Mouse (Mus musculus) embryonic facial prominence, embryonic 11.5 days (tissue): ENCODE measurements at regions not wholly inside any gene's neighbourhood (a gene's known extent, or its start where the extent isn't known, plus 50 kb on each side); places are given as distances from the start of the nearest gene placed in this dataset.

Experiments
- ATAC-seq: fragments of 200-750 bp; cut with Nextera tagmentation; replicated peaks from 2 replicates; pipeline ENCODE4 v1.8.0; 2017; ENCODE audit warnings: low read depth; ENCODE audit not compliant: insufficient number of reproducible peaks, low FRiP score, low TSS enrichment
- DNase-seq: peaks from one replicate; pipeline ENCODE4 v3.0.0-alpha.2; 2015; ENCODE audit warnings: low spot score
- H3K27ac ChIP-seq: fragments of 300-500 bp; sonication (generic); replicated peaks from 2 replicates; pipeline ENCODE4 v1.5.1; 2014; ENCODE audit warnings: mild to moderate bottlenecking, low read depth, low read length, control low read depth
- H3K27me3 ChIP-seq: fragments of 300-500 bp; sonication (generic); 2 replicates; pipeline ENCODE4 v1.6.1; 2014; ENCODE audit warnings: mild to moderate bottlenecking, low read length, moderate library complexity, mixed read lengths; ENCODE audit not compliant: control insufficient read depth, insufficient read depth
- H3K36me3 ChIP-seq: fragments of 300-500 bp; sonication (generic); replicated peaks from 2 replicates; pipeline ENCODE4 v1.6.1; 2014; ENCODE audit warnings: low read depth, mild to moderate bottlenecking, low read length, moderate library complexity, mixed read lengths; ENCODE audit not compliant: control insufficient read depth, insufficient read depth
- H3K4me1 ChIP-seq: fragments of 300-500 bp; sonication (generic); 2 replicates; pipeline ENCODE4 v1.6.1; 2014; ENCODE audit warnings: low read length, mixed read lengths; ENCODE audit not compliant: control insufficient read depth, insufficient read depth
- H3K4me2 ChIP-seq: fragments of 300-500 bp; sonication (generic); 2 replicates; pipeline ENCODE4 v1.6.1; 2014; ENCODE audit warnings: low read depth, mild to moderate bottlenecking, control low read depth, low read length, moderate library complexity
- H3K4me3 ChIP-seq: fragments of 300-500 bp; sonication (generic); 2 replicates; pipeline ENCODE4 v1.5.1; 2014; ENCODE audit warnings: low read depth, low read length, control low read depth
- H3K9ac ChIP-seq: fragments of 300-500 bp; sonication (generic); replicated peaks from 2 replicates; pipeline ENCODE4 v1.6.1; 2014; ENCODE audit warnings: mild to moderate bottlenecking, control low read depth, low read length
- H3K9me3 ChIP-seq: fragments of 300-500 bp; sonication (generic); replicated peaks from 2 replicates; pipeline ENCODE4 v1.6.1; 2016; ENCODE audit warnings: mild to moderate bottlenecking, low read length, inconsistent platforms, mixed read lengths; ENCODE audit not compliant: control insufficient read depth
- WGBS: fragments of 180-500 bp; shearing (Covaris S2); extraction: QIAGEN DNeasy Blood & Tissue Kit; methylation state at CpG from one replicate; pipeline ENCODE4 v1.1.7; 2014; 5-methylcytosine and 5-hydroxymethylcytosine counted together

- H3K36me3 ChIP-seq = no peaks in the 10 kb centered on the region
- H3K4me2 ChIP-seq = no peak overlapping the region
- DNase-seq (no peak), ATAC-seq (no peak)
- no peaks in the 10 kb centered on the region for H3K27me3 ChIP-seq
- no peak overlapping the region for H3K27ac ChIP-seq
- no peak overlapping the region for H3K4me3 ChIP-seq
- no peaks in the 10 kb centered on the region for H3K9me3 ChIP-seq
- 43% methylated on average over 3 of the region's 3 CpGs for WGBS
- H3K9ac ChIP-seq = no peak overlapping the region
- H3K4me1 ChIP-seq = no peaks in the 10 kb centered on the region
These were observed 114.5 kb downstream of the Dhx35 start for GRCm38 (mm10) chr2:158909086-158909485.

- WGBS = 61% methylated on average over 8 of the region's 8 CpGs
- no peaks in the 10 kb centered on the region for H3K27me3 ChIP-seq
- H3K4me2 ChIP-seq = no peak overlapping the region
- H3K27ac ChIP-seq = no peak overlapping the region
- H3K36me3 ChIP-seq = no peaks in the 10 kb centered on the region
- no peak overlapping the region for H3K4me3 ChIP-seq
- H3K4me1 ChIP-seq = no peaks in the 10 kb centered on the region
- ATAC-seq (no peak), DNase-seq (no peak)
- no peak overlapping the region for H3K9ac ChIP-seq
- H3K9me3 ChIP-seq = no peaks in the 10 kb centered on the region
These were observed 115.7 kb downstream of the Dhx35 start for GRCm38 (mm10) chr2:158910325-158910724.

- no peak for DNase-seq
- no peak overlapping the region for H3K4me3 ChIP-seq
- no peaks in the 10 kb centered on the region for H3K36me3 ChIP-seq
- 49% methylated on average over 7 of the region's 7 CpGs for WGBS
- no peaks in the 10 kb centered on the region for H3K9me3 ChIP-seq
- no peaks in the 10 kb centered on the region for H3K27me3 ChIP-seq
- no peak overlapping the region for H3K9ac ChIP-seq
- no peaks in the 10 kb centered on the region for H3K4me1 ChIP-seq
- ATAC-seq = no peak
- no peak overlapping the region for H3K4me2 ChIP-seq
- H3K27ac ChIP-seq = no peak overlapping the region
These were observed 116.6 kb downstream of the Dhx35 start for GRCm38 (mm10) chr2:158911191-158911590.

- no peak overlapping the region for H3K9ac ChIP-seq
- H3K9me3 ChIP-seq = no peaks in the 10 kb centered on the region
- H3K27ac ChIP-seq = no peak overlapping the region
- no peak overlapping the region for H3K4me3 ChIP-seq
- no peaks in the 10 kb centered on the region for H3K27me3 ChIP-seq
- WGBS = 41% methylated on average over 9 of the region's 9 CpGs
- H3K4me2 ChIP-seq = no peak overlapping the region
- 0 out of 2 replicates have a peak, but pooled peaks have one; percentile 36 for ATAC-seq
- H3K4me1 ChIP-seq = no peaks in the 10 kb centered on the region
- peak; percentile 68 for DNase-seq
- no peaks in the 10 kb centered on the region for H3K36me3 ChIP-seq
These were observed 118.1 kb downstream of the Dhx35 start for GRCm38 (mm10) chr2:158912631-158913258.

- no peak overlapping the region for H3K27ac ChIP-seq
- no peak overlapping the region for H3K9ac ChIP-seq
- no peaks in the 10 kb centered on the region for H3K4me1 ChIP-seq
- H3K4me3 ChIP-seq = no peak overlapping the region
- ATAC-seq (no peak), DNase-seq (no peak)
- 65% methylated on average over 6 of the region's 6 CpGs for WGBS
- H3K4me2 ChIP-seq = no peak overlapping the region
- H3K9me3 ChIP-seq = no peaks in the 10 kb centered on the region
- H3K36me3 ChIP-seq = no peaks in the 10 kb centered on the region
- H3K27me3 ChIP-seq = no peaks in the 10 kb centered on the region
These were observed 122.8 kb downstream of the Dhx35 start for GRCm38 (mm10) chr2:158917398-158917797.

GRCm38 (mm10) chr2:158918312-158918711 lies 123.7 kb downstream of the Dhx35 start:
- no peak overlapping the region for H3K4me3 ChIP-seq
- no peaks in the 10 kb centered on the region for H3K27me3 ChIP-seq
- DNase-seq (no peak), ATAC-seq (no peak)
- no peak overlapping the region for H3K27ac ChIP-seq
- H3K9me3 ChIP-seq = no peaks in the 10 kb centered on the region
- no peak overlapping the region for H3K4me2 ChIP-seq
- H3K36me3 ChIP-seq = no peaks in the 10 kb centered on the region
- H3K4me1 ChIP-seq = no peaks in the 10 kb centered on the region
- 87% methylated on average over 5 of the region's 5 CpGs for WGBS
- H3K9ac ChIP-seq = no peak overlapping the region

GRCm38 (mm10) chr2:158921342-158922255 lies 127.0 kb downstream of the Dhx35 start:
- H3K9ac ChIP-seq = no peak overlapping the region
- H3K4me2 ChIP-seq = no peak overlapping the region
- no peaks in the 10 kb centered on the region for H3K4me1 ChIP-seq
- no peak overlapping the region for H3K4me3 ChIP-seq
- DNase-seq (no peak), ATAC-seq (no peak)
- H3K27ac ChIP-seq = no peak overlapping the region
- H3K9me3 ChIP-seq = no peaks in the 10 kb centered on the region
- H3K27me3 ChIP-seq = no peaks in the 10 kb centered on the region
- WGBS = 69% methylated on average over 12 of the region's 12 CpGs
- no peaks in the 10 kb centered on the region for H3K36me3 ChIP-seq

GRCm38 (mm10) chr2:158922766-158923165 lies 128.2 kb downstream of the Dhx35 start:
- H3K9ac ChIP-seq = no peak overlapping the region
- H3K27ac ChIP-seq = no peak overlapping the region
- no peaks in the 10 kb centered on the region for H3K4me1 ChIP-seq
- peak; percentile 77 for DNase-seq
- no peaks in the 10 kb centered on the region for H3K9me3 ChIP-seq
- no peak for ATAC-seq
- H3K4me3 ChIP-seq = no peak overlapping the region
- no peak overlapping the region for H3K4me2 ChIP-seq
- H3K36me3 ChIP-seq = no peaks in the 10 kb centered on the region
- WGBS = 42% methylated on average over 5 of the region's 5 CpGs
- no peaks in the 10 kb centered on the region for H3K27me3 ChIP-seq
